In the genomic region with DNA sequence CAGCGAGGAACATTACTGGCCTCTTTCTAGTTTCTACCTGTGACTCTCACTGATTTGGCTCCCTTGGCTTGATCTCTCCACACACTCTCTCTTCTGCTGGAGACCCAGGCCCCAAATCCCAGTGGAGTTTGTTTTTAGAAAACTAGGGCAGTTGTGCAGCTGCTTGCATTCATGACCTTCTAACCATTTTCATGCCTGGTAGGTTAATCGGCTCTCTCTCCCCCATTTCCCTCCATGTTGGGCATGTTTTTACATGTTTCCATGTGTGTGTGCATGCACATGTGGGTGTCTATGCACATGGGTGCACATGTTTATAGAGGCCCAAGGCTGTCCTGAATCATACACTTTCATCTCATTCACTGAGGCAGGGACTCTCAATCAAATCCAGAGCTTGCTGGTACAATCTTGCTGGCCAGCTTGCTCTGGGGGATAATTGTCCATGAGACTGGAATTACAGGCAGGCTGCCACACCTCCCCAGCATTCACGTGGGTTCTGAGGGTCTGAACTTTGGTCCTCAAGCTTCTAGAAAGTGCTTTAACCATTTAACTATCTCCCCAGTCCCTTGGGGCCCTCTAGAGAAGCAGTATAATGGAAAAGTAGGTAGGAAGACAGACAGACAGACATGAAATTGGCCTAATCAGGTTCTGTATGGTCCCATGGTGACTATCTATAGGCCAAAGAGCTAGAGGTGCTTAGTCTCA, we compare ENCODE assay signal across 29 mouse cellular contexts. TPM values are rescaled to one million over a fixed set of nuclear protein-coding genes. Genes with fewer than 3 reads are reported as not detected.
DNase-seq lines count a peak whose midpoint lies in the region; ATAC-seq and TF ChIP-seq lines count a peak whose summit lies in the region.
"Had no signal": no experiment of that assay in that cellular context is flagged by ENCODE, and none has a peak within 500 bp of the region (broad histone marks: within the 10 kb centered on the region; RNA-seq: fewer than 3 reads in every experiment).

No protein-coding gene starts in this region.

- no peaks in the 10 kb centered on the region for H3K36me3 ChIP-seq in kidney, adult 2 months (ENCODE audit: control insufficient read depth, insufficient read depth, low read length)
- no peaks in the 10 kb centered on the region for H3K36me3 ChIP-seq in intestine, embryonic 15.5 days
- H3K36me3 ChIP-seq: embryonic facial prominence, embryonic 13.5 days; forebrain, embryonic 12.5 days; forebrain, embryonic 15.5 days; heart, embryonic 15.5 days; hindbrain, embryonic 13.5 days had no signal

- 75% methylated on average over 3 of the region's 3 CpGs for WGBS in kidney, adult 2 months
- 78% methylated on average over 3 of the region's 3 CpGs for WGBS in intestine, embryonic 15.5 days

- TF ChIP-seq POLR2A in kidney, adult 2 months (IDR thresholded peaks at IDR 0.05; ENCODE audit: low read depth, low read length) = no peak

- no peaks in the 10 kb centered on the region for H3K9me3 ChIP-seq in intestine, embryonic 15.5 days
- H3K9me3 ChIP-seq: embryonic facial prominence, embryonic 10.5 days; embryonic facial prominence, embryonic 13.5 days; forebrain, embryonic 12.5 days; forebrain, embryonic 15.5 days; G1E; heart, embryonic 12.5 days; heart, embryonic 15.5 days; hindbrain, embryonic 10.5 days; hindbrain, embryonic 13.5 days had no signal

- H3K27me3 ChIP-seq in kidney, adult 2 months (replicated peaks; ENCODE audit: control insufficient read depth, insufficient read depth, low read length) = no peaks in the 10 kb centered on the region
- H3K27me3 ChIP-seq in intestine, embryonic 15.5 days (replicated peaks) = no peaks in the 10 kb centered on the region
- H3K27me3 ChIP-seq: embryonic facial prominence, embryonic 13.5 days; forebrain, embryonic 12.5 days; forebrain, embryonic 15.5 days; heart, embryonic 12.5 days; heart, embryonic 15.5 days; hindbrain, embryonic 13.5 days had no signal

- H3K4me3 ChIP-seq in kidney, adult 2 months (ENCODE audit: insufficient read depth, low read depth, low read length) = no peak overlapping the region
- H3K4me3 ChIP-seq in intestine, embryonic 15.5 days (replicated peaks) = no peak overlapping the region
- H3K4me3 ChIP-seq: embryonic facial prominence, embryonic 10.5 days; embryonic facial prominence, embryonic 13.5 days; erythroblast, embryonic 14.5 days; forebrain, embryonic 12.5 days; forebrain, embryonic 15.5 days; heart, embryonic 12.5 days; heart, embryonic 15.5 days; hindbrain, embryonic 10.5 days; hindbrain, embryonic 13.5 days had no signal

- no peak for TF ChIP-seq CTCF in kidney, adult 2 months (conservative IDR thresholded peaks at IDR 0.05; ENCODE audit: insufficient read depth, insufficient read length, low read depth, low read length)

- H3K9ac ChIP-seq in intestine, embryonic 15.5 days = no peak overlapping the region
- H3K9ac ChIP-seq: embryonic facial prominence, embryonic 13.5 days; forebrain, embryonic 12.5 days; forebrain, embryonic 15.5 days; heart, embryonic 12.5 days; heart, embryonic 15.5 days; hindbrain, embryonic 13.5 days had no signal

- intact Hi-C loops in gastrocnemius, postnatal 36 days (cut with DNase I) = no loop called here

- ATAC-seq in intestine, embryonic 15.5 days = peak; percentile 28
- ATAC-seq: CD4-positive, CD25-positive, alpha-beta regulatory T cell, adult 4 months; forebrain, embryonic 15.5 days; hindbrain, embryonic 16.5 days had no signal

- no peak overlapping the region for H3K27ac ChIP-seq in kidney, adult 2 months (ENCODE audit: insufficient read depth, low read depth, low read length)
- no peak overlapping the region for H3K27ac ChIP-seq in intestine, embryonic 15.5 days
- H3K27ac ChIP-seq: embryonic facial prominence, embryonic 10.5 days; embryonic facial prominence, embryonic 13.5 days; forebrain, embryonic 12.5 days; forebrain, embryonic 15.5 days; heart, embryonic 15.5 days; hindbrain, embryonic 10.5 days; hindbrain, embryonic 13.5 days had no signal

- H3K4me1 ChIP-seq in kidney, adult 2 months (ENCODE audit: control insufficient read depth, insufficient read depth, low read length) = peaks cover 3% of the 10 kb centered on the region; the same call in 1 of the 2 replicates
- peaks cover 3% of the 10 kb centered on the region; the same call in 1 of the 2 replicates for H3K4me1 ChIP-seq in intestine, embryonic 15.5 days (replicated peaks)

- H3K4me2 ChIP-seq in intestine, embryonic 15.5 days (replicated peaks) = no peak overlapping the region
- H3K4me2 ChIP-seq: embryonic facial prominence, embryonic 13.5 days; forebrain, embryonic 12.5 days; forebrain, embryonic 15.5 days; heart, embryonic 12.5 days; heart, embryonic 15.5 days; hindbrain, embryonic 13.5 days had no signal

- DNase-seq in kidney, adult 2 months = peak; percentile 27
- DNase-seq in kidney, adult 18-20 months = no peak
- peak; percentile 18 to 39 for DNase-seq in kidney, postnatal 36 days
- DNase-seq in kidney, postnatal 14 days = no peak
- DNase-seq in gastrocnemius, postnatal 36 days = no peak
- no peak for DNase-seq in adrenal gland, adult 8-10 months
- DNase-seq: adrenal gland, adult 2 months; adrenal gland, postnatal 25 days; cerebellum, adult 11-12 months; cerebellum, adult 8-10 months; cerebellum, postnatal 10 days; cerebellum, postnatal 36 days; embryo, embryonic 11 days; heart, adult 11 months; heart, postnatal 10 days; heart, postnatal 36 days had no signal

RNA-seq across cellular contexts. Expression of a gene that starts 2.1 kb away (rescaled TPM):
- polyA plus RNA-seq in kidney, adult 2 months (2012; rRNA removed) = 3.0 and 3.4 TPM in 2 replicates
- polyA plus RNA-seq in intestine, embryonic 15.5 days (2015; fragmentation: Nextera tagmentation; extraction: Ambion mirVana) = 20.6 and 21.1 TPM in 2 replicates
- 1 to 10 TPM; 1.1 to 1.9 TPM for total RNA-seq in gastrocnemius, postnatal 36 days (2021)
- total RNA-seq in adrenal gland, adult 8-10 months (2022) = 10 to 100 TPM in 2 of 4 experiments, 1 to 10 TPM in 2; 3.9 to 20.1 (median 11.7) TPM

RNA-seq across cellular contexts. Expression of a gene that starts 37.9 kb away (rescaled TPM):
- polyA plus RNA-seq in kidney, adult 2 months (2012; rRNA removed) = 5.9 and 6.4 TPM in 2 replicates
- polyA plus RNA-seq in intestine, embryonic 15.5 days (2015; fragmentation: Nextera tagmentation; extraction: Ambion mirVana) = 10.2 and 10.9 TPM in 2 replicates
- total RNA-seq in gastrocnemius, postnatal 36 days (2021) = 10 to 100 TPM; 19.2 to 19.9 TPM
- 10 to 100 TPM; 20.0 to 28.9 (median 23.8) TPM for total RNA-seq in adrenal gland, adult 8-10 months (2022)

RNA-seq across cellular contexts. Expression of a gene that starts 56.3 kb away (rescaled TPM):
- 0.07 and 0.11 TPM in 2 replicates for polyA plus RNA-seq in kidney, adult 2 months (2012; rRNA removed)
- 16.9 and 17.4 TPM in 2 replicates for polyA plus RNA-seq in intestine, embryonic 15.5 days (2015; fragmentation: Nextera tagmentation; extraction: Ambion mirVana)
- under 1 TPM; 0.10 to 0.31 TPM for total RNA-seq in gastrocnemius, postnatal 36 days (2021)
- total RNA-seq in adrenal gland, adult 8-10 months (2022) = 1 to 10 TPM; 1.3 to 2.1 (median 2.0) TPM

Comparison
In these comparisons a context has a peak if more than half of its experiments do, and no peak if none do; other contexts are left out.
1. DNase-seq: peak in kidney, adult 2 months (single experiment) and kidney, postnatal 36 days (2 of 2); none in kidney, adult 18-20 months (single experiment), kidney, postnatal 14 days (single experiment), gastrocnemius, postnatal 36 days (0 of 2) and adrenal gland, adult 8-10 months (single experiment).